Mouse (Mus musculus): ENCODE measurements around the gene Bpnt1. TPM values are rescaled to one million over a fixed set of nuclear protein-coding genes. Genes with fewer than 3 reads are reported as not detected.
"Not testable (repeated sequence)": the region's sequence is repeated elsewhere in the genome, so short reads cannot be mapped to it uniquely, and the experiment has no call there.

Gene Bpnt1
- polyA plus RNA-seq, 1 experiment from 2014 or later, result 33.1 TPM

DNA sequence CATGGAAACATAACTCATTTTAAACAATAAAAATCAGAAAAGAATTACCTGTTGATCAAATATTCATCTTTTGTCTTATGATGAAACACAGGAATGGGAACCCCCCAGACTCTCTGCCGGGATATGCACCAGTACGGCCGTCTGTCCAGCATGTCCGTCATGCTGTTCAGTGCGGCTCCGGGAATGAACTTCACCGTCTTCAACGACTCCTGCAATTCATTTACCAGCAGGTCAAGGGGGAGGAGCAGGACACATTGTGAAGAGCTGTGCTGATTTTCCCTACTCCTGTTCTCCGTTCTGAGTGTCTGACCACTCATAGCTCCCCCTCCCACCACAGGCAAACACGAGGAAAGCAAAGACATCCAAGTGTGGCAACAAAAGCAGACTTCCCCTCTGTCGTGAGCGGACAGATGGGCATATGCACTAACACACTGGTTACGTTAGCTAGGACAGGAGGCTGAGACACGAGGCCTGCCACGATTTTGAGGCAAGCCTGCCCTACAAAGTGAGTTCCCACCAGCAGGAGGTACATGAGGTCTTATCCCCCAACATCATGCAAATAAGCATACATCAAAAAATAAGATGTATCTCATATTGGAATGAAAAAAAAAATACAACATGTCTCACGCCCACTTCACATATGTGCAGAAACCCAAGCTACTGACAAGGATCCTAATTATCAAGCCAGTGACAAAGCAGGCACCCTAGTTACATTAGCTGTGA lies 15.9 kb upstream of the Bpnt1 start:
- Histone ChIP-seq H3K27me3 (ENCODE audit: control insufficient read depth, insufficient read depth, low read length) (no peaks in the 10 kb centered on the region), H3K4me3 (ENCODE audit: low read depth, low read length) (no peak overlapping the region), H3K36me3 (ENCODE audit: control insufficient read depth, insufficient read depth, low read length) (peaks cover 6% of the 10 kb centered on the region; the same call in 1 of the 2 replicates), H3K9me3 (ENCODE audit: control insufficient read depth, low read length) (no peaks in the 10 kb centered on the region), H3K4me2 (ENCODE audit: low read depth, low read length, severe bottlenecking) (no peak overlapping the region), H3K9ac (ENCODE audit: low read length) (no peak overlapping the region), H3K4me1 (replicated peaks; ENCODE audit: control insufficient read depth, insufficient read depth, low read length) (no peaks in the 10 kb centered on the region), H3K27ac (ENCODE audit: low read depth, low read length) (no peak overlapping the region)
- DNase-seq (ENCODE audit: low spot score) (no peak), ATAC-seq (replicated peaks; ENCODE audit: low FRiP score) (no peak)
- WGBS, result 90% methylated on average over 16 of the region's 16 CpGs

- H3K9me3 ChIP-seq (ENCODE audit: control insufficient read depth, low read length); H3K36me3 ChIP-seq (ENCODE audit: control insufficient read depth, insufficient read depth, low read length); H3K4me1 ChIP-seq (replicated peaks; ENCODE audit: control insufficient read depth, insufficient read depth, low read length); H3K27ac ChIP-seq (ENCODE audit: low read depth, low read length); H3K27me3 ChIP-seq (ENCODE audit: control insufficient read depth, insufficient read depth, low read length); H3K9ac ChIP-seq (ENCODE audit: low read length); DNase-seq (ENCODE audit: low spot score); ATAC-seq (replicated peaks; ENCODE audit: low FRiP score): not testable (repeated sequence)
- Histone ChIP-seq H3K4me3 (ENCODE audit: low read depth, low read length) (peak overlapping the region; percentile 93; the same call in 1 of the 2 replicates), H3K4me2 (ENCODE audit: low read depth, low read length, severe bottlenecking) (peak overlapping the region; percentile 69)
- WGBS, result 67% methylated on average over 3 of the region's 3 CpGs
Measured at GRCm38 (mm10) chr1:185327754-185328345, 4.1 kb upstream of the Bpnt1 start.

- Histone ChIP-seq H3K27me3 (ENCODE audit: control insufficient read depth, insufficient read depth, low read length) (no peaks in the 10 kb centered on the region), H3K4me1 (replicated peaks; ENCODE audit: control insufficient read depth, insufficient read depth, low read length) (peaks cover 2% of the 10 kb centered on the region; the same call in 1 of the 2 replicates), H3K4me3 (ENCODE audit: low read depth, low read length) (peak within 1 kb of the TSS; percentile 93), H3K27ac (ENCODE audit: low read depth, low read length) (peak within 1 kb of the TSS; percentile 70), H3K4me2 (ENCODE audit: low read depth, low read length, severe bottlenecking) (peak within 1 kb of the TSS; percentile 69), H3K36me3 (ENCODE audit: control insufficient read depth, insufficient read depth, low read length) (no peaks in the 10 kb centered on the region), H3K9me3 (ENCODE audit: control insufficient read depth, low read length) (no peaks in the 10 kb centered on the region), H3K9ac (ENCODE audit: low read length) (peak within 1 kb of the TSS; percentile 88)
- under 1% methylated on average over 76 of the region's 76 CpGs for WGBS
- peak; percentile 95 for DNase-seq (ENCODE audit: low spot score)
- ATAC-seq (replicated peaks; ENCODE audit: low FRiP score), result peak; percentile 89
Measured at GRCm38 (mm10) chr1:185328721-185329610, 3.0 kb upstream of the Bpnt1 start, which contains the start of gene Iars2. Gene Iars2 (minus strand): TSS chr1:185329396.

DNA sequence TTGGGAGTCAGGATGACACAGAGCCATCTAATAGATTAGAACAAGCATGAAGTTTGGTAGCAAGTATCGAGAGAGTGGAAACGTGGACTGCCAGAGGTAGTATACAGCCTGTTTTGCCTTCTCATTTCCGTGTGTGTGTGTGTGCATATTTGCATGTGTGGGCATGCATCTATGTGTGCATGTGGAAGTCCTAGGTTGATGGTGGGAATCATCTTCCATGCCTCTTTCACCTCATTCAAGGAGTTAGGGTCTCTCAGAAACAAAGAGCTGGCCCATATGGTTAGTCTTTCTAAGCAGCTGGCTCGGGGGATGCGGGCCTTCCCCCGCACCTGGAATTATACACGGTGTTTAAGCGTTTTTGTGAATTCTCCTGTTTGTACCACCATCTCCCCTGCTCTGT lies 2.1 kb upstream of the Bpnt1 start:
- H3K27me3 ChIP-seq (ENCODE audit: control insufficient read depth, insufficient read depth, low read length), result no peaks in the 10 kb centered on the region
- no peak overlapping the region for H3K4me3 ChIP-seq (ENCODE audit: low read depth, low read length)
- DNase-seq (ENCODE audit: low spot score) (no peak), ATAC-seq (replicated peaks; ENCODE audit: low FRiP score) (no peak)
- no peak overlapping the region; the same call in 1 of the 2 replicates for H3K4me2 ChIP-seq (ENCODE audit: low read depth, low read length, severe bottlenecking)
- no peaks in the 10 kb centered on the region for H3K36me3 ChIP-seq (ENCODE audit: control insufficient read depth, insufficient read depth, low read length)
- H3K9ac ChIP-seq (ENCODE audit: low read length), result no peak overlapping the region
- H3K4me1 ChIP-seq (replicated peaks; ENCODE audit: control insufficient read depth, insufficient read depth, low read length), result peaks cover 2% of the 10 kb centered on the region; the same call in 1 of the 2 replicates
- H3K9me3 ChIP-seq (ENCODE audit: control insufficient read depth, low read length), result no peaks in the 10 kb centered on the region
- 87% methylated on average over 8 of the region's 8 CpGs for WGBS
- H3K27ac ChIP-seq (ENCODE audit: low read depth, low read length), result no peak overlapping the region

GRCm38 (mm10) chr1:185331364-185331763 lies 585 bp upstream of the Bpnt1 start:
- Histone ChIP-seq H3K27ac (ENCODE audit: low read depth, low read length) (no peak overlapping the region), H3K4me3 (ENCODE audit: low read depth, low read length) (no peak overlapping the region), H3K36me3 (ENCODE audit: control insufficient read depth, insufficient read depth, low read length) (no peaks in the 10 kb centered on the region), H3K9me3 (ENCODE audit: control insufficient read depth, low read length) (no peaks in the 10 kb centered on the region), H3K9ac (ENCODE audit: low read length) (no peak overlapping the region), H3K27me3 (ENCODE audit: control insufficient read depth, insufficient read depth, low read length) (no peaks in the 10 kb centered on the region), H3K4me2 (ENCODE audit: low read depth, low read length, severe bottlenecking) (0 out of 2 replicates have a peak overlapping the region, but pooled peaks have one; percentile 69), H3K4me1 (replicated peaks; ENCODE audit: control insufficient read depth, insufficient read depth, low read length) (peaks cover 2% of the 10 kb centered on the region; the same call in 1 of the 2 replicates)
- no peak for DNase-seq (ENCODE audit: low spot score)
- WGBS, result 53% methylated on average over 5 of the region's 5 CpGs
- no peak for ATAC-seq (replicated peaks; ENCODE audit: low FRiP score)

GRCm38 (mm10) chr1:185333651-185334050 lies 1.7 kb downstream of the Bpnt1 start:
- Histone ChIP-seq H3K9me3 (ENCODE audit: control insufficient read depth, low read length) (no peaks in the 10 kb centered on the region), H3K9ac (ENCODE audit: low read length) (no peak overlapping the region), H3K4me2 (ENCODE audit: low read depth, low read length, severe bottlenecking) (no peak overlapping the region), H3K4me3 (ENCODE audit: low read depth, low read length) (no peak overlapping the region), H3K27ac (ENCODE audit: low read depth, low read length) (no peak overlapping the region), H3K36me3 (ENCODE audit: control insufficient read depth, insufficient read depth, low read length) (no peaks in the 10 kb centered on the region), H3K4me1 (replicated peaks; ENCODE audit: control insufficient read depth, insufficient read depth, low read length) (peaks cover 2% of the 10 kb centered on the region; the same call in 1 of the 2 replicates), H3K27me3 (ENCODE audit: control insufficient read depth, insufficient read depth, low read length) (no peaks in the 10 kb centered on the region)
- 93% methylated on average over 5 of the region's 5 CpGs for WGBS
- ATAC-seq (replicated peaks; ENCODE audit: low FRiP score), result no peak
- no peak for DNase-seq (ENCODE audit: low spot score)

- no peaks in the 10 kb centered on the region for H3K27me3 ChIP-seq (ENCODE audit: control insufficient read depth, insufficient read depth, low read length)
- no peak overlapping the region for H3K27ac ChIP-seq (ENCODE audit: low read depth, low read length)
- WGBS, result 90% methylated on average over 4 of the region's 4 CpGs
- peaks cover 2% of the 10 kb centered on the region; the same call in 1 of the 2 replicates for H3K4me1 ChIP-seq (replicated peaks; ENCODE audit: control insufficient read depth, insufficient read depth, low read length)
- H3K36me3 ChIP-seq (ENCODE audit: control insufficient read depth, insufficient read depth, low read length), result no peaks in the 10 kb centered on the region
- H3K9ac ChIP-seq (ENCODE audit: low read length), result no peak overlapping the region
- H3K4me3 ChIP-seq (ENCODE audit: low read depth, low read length), result no peak overlapping the region
- H3K4me2 ChIP-seq (ENCODE audit: low read depth, low read length, severe bottlenecking), result no peak overlapping the region
- DNase-seq (ENCODE audit: low spot score) (no peak), ATAC-seq (replicated peaks; ENCODE audit: low FRiP score) (no peak)
- no peaks in the 10 kb centered on the region for H3K9me3 ChIP-seq (ENCODE audit: control insufficient read depth, low read length)
Measured at GRCm38 (mm10) chr1:185334136-185334535, 2.2 kb downstream of the Bpnt1 start.

GRCm38 (mm10) chr1:185335231-185335765 lies 3.3 kb downstream of the Bpnt1 start:
- H3K9ac ChIP-seq (ENCODE audit: low read length), result no peak overlapping the region
- no peaks in the 10 kb centered on the region for H3K9me3 ChIP-seq (ENCODE audit: control insufficient read depth, low read length)
- H3K4me2 ChIP-seq (ENCODE audit: low read depth, low read length, severe bottlenecking), result no peak overlapping the region
- 74% methylated on average over 6 of the region's 6 CpGs for WGBS
- H3K4me1 ChIP-seq (replicated peaks; ENCODE audit: control insufficient read depth, insufficient read depth, low read length), result peaks cover 2% of the 10 kb centered on the region; the same call in 1 of the 2 replicates
- DNase-seq (ENCODE audit: low spot score), result no peak
- H3K27me3 ChIP-seq (ENCODE audit: control insufficient read depth, insufficient read depth, low read length), result no peaks in the 10 kb centered on the region
- no peak for ATAC-seq (replicated peaks; ENCODE audit: low FRiP score)
- H3K27ac ChIP-seq (ENCODE audit: low read depth, low read length), result no peak overlapping the region
- no peak overlapping the region for H3K4me3 ChIP-seq (ENCODE audit: low read depth, low read length)
- H3K36me3 ChIP-seq (ENCODE audit: control insufficient read depth, insufficient read depth, low read length), result no peaks in the 10 kb centered on the region
